In the genomic region with DNA sequence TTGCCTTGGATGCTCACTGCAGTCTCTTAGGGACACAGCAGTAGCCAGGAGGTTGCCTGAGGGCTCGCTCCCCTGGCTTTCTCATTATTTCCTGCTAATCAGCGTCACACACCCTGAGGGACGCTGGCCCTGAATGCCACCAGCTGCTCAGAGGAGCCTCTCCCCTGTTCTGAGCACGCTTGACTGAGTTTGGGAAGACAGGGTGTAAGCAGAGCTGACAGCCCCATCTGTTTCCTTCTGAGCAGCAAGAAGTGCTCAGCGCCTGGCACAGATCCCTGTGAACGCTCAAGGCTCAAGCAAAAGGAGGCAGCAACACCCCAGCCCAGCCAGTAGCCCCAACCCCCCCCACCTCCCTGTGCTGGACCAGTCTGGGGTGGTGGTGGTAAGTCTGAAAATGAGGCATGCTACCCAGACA, we compare ENCODE assay signal across 8 mouse cellular contexts. TPM values are rescaled to one million over a fixed set of nuclear protein-coding genes. Genes with fewer than 3 reads are reported as not detected.
DNase-seq lines count a peak whose midpoint lies in the region.

No protein-coding gene starts in this region.

- DNase-seq in gastrocnemius, postnatal 10 days: peak; percentile 37
- DNase-seq in gastrocnemius, postnatal 25 days: no peak
- peak; percentile 29 for DNase-seq in embryo, embryonic 9.5 days (ENCODE audit: extremely low spot score)
- peak; percentile 9 for DNase-seq in heart, postnatal 25 days (ENCODE audit: low spot score)
- peak; percentile 44 to 47 for DNase-seq in layer of hippocampus, postnatal 25 days (ENCODE audit: extremely low spot score in 1 of 2, low spot score in 1 of 2)
- DNase-seq in neural tube, embryonic 10.5 days (ENCODE audit: extremely low spot score, low spot score): peak; percentile 29
- no peak for DNase-seq in urinary bladder, postnatal 4 days (ENCODE audit: low spot score in 2 of 2)
- no peak for DNase-seq in gastrocnemius, adult 8-10 months (ENCODE audit: low spot score in 2 of 2)

- intact Hi-C loops in heart, postnatal 25 days (cut with DNase I): no loop called here

RNA-seq across cellular contexts. Expression of a gene that starts 59.2 kb away (rescaled TPM):
- total RNA-seq in gastrocnemius, postnatal 10 days (2021): 1 to 10 TPM; 3.0 to 4.7 TPM
- 1 to 10 TPM; 2.0 to 2.4 TPM for total RNA-seq in gastrocnemius, postnatal 25 days (2021)
- total RNA-seq in heart, postnatal 25 days (2021): 1 to 10 TPM; 4.2 to 4.6 TPM
- 10 to 100 TPM; 14.3 to 16.0 TPM for total RNA-seq in layer of hippocampus, postnatal 25 days (2021)
- 1 to 10 TPM; 2.5 to 3.4 (median 3.0) TPM for total RNA-seq in gastrocnemius, adult 8-10 months (2022)

Comparison
In these comparisons a context has a peak if more than half of its experiments do, and no peak if none do; other contexts are left out.
1. DNase-seq: peak in gastrocnemius, postnatal 10 days (single experiment), embryo, embryonic 9.5 days (single experiment), heart, postnatal 25 days (single experiment), layer of hippocampus, postnatal 25 days (2 of 2) and neural tube, embryonic 10.5 days (single experiment); none in gastrocnemius, postnatal 25 days (single experiment), urinary bladder, postnatal 4 days (0 of 2) and gastrocnemius, adult 8-10 months (0 of 2).